Mouse (Mus musculus) C2C12 (cell line): Measurements from ENCODE around the gene Heatr5b. TPM values are rescaled to one million over a fixed set of nuclear protein-coding genes. Genes with fewer than 3 reads are reported as not detected.

Experiments used
- H3K27me3 ChIP-seq: one replicate; pipeline ENCODE4 v1.6.1; 2011; ENCODE audit not compliant: control insufficient read depth, insufficient read depth, insufficient read length
- H3K36me3 ChIP-seq: one replicate; pipeline ENCODE4 v1.6.1; 2011; ENCODE audit not compliant: control insufficient read depth, insufficient read depth
- H3K4me3 ChIP-seq: one replicate; pipeline ENCODE4 v1.5.1; 2011; ENCODE audit warnings: mild to moderate bottlenecking, control low read depth; ENCODE audit not compliant: poor library complexity, insufficient read depth, severe bottlenecking
- H3K79me2 ChIP-seq: one replicate; pipeline ENCODE4 v1.6.1; 2011; ENCODE audit not compliant: control insufficient read depth, insufficient read depth
- H3K79me3 ChIP-seq: one replicate; pipeline ENCODE4 v1.6.1; 2011; ENCODE audit warnings: low read depth, control low read depth
- H3ac ChIP-seq: one replicate; pipeline ENCODE3; 2011; ENCODE audit warnings: low read depth; ENCODE audit not compliant: control insufficient read depth, insufficient read length
- CEBPB ChIP-seq: IDR thresholded peaks from one replicate; pipeline ENCODE4 v1.6.1; 2011; ENCODE audit warnings: low read depth, mild to moderate bottlenecking, control low read depth, moderate library complexity
- CTCF ChIP-seq: IDR thresholded peaks from one replicate; pipeline ENCODE4 v1.5.1; 2011; ENCODE audit not compliant: control insufficient read depth, insufficient read depth, insufficient read length
- FOSL1 ChIP-seq: IDR thresholded peaks from one replicate; pipeline ENCODE4 v1.8.0; 2011; ENCODE audit warnings: mild to moderate bottlenecking, low read length; ENCODE audit not compliant: poor library complexity, insufficient read depth, severe bottlenecking
- MAX ChIP-seq: IDR thresholded peaks from one replicate; pipeline ENCODE4 v1.6.1; 2011; ENCODE audit warnings: mild to moderate bottlenecking, control low read depth
- MYOD1 ChIP-seq: IDR thresholded peaks from one replicate; pipeline ENCODE4 v1.6.1; 2011; ENCODE audit warnings: low read depth; ENCODE audit not compliant: control insufficient read depth, insufficient read length
- MYOG ChIP-seq: IDR thresholded peaks from one replicate; pipeline ENCODE4 v1.6.1; 2011; ENCODE audit not compliant: control insufficient read depth, insufficient read length; ENCODE audit errors: extremely low read depth
- USF1 ChIP-seq: IDR thresholded peaks from one replicate; pipeline ENCODE4 v1.6.1; 2011; ENCODE audit warnings: low read depth, mild to moderate bottlenecking, control low read depth, moderate library complexity
- polyA plus RNA-seq: library from polyadenylated mRNA; unstranded; fragments of >200 nt; fragmentation: generic; extraction: Trizol; gene quantifications from one replicate; pipeline ENCODE4 v1.2.1, GENCODE M21; 2012; ENCODE audit warnings: missing spikeins

Gene Heatr5b
- polyA plus RNA-seq, 1 experiment = 11.7 TPM

DNA sequence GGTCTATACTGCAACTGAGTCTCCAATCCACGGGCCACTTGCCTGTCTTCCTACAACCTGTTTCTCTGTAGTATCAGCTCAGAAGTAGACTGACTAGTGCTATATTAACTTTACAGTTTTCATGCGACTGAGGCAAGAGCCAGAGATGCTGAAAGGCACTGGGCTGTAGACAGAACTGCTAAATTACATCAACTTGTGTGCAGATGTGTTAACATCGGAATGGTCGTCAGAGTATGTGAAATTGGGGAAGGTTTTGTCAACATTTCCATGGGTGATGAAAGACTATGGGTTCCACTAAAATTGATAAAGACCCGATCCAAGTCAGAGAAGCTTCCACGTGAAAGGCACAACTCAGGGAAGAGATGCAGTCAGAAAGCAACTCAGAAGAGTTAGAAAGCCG is 132.2 kb downstream of the Heatr5b start:
- TF ChIP-seq FOSL1 = no peak
- no peak for TF ChIP-seq MYOG
- TF ChIP-seq CEBPB = no peak
- no peak for TF ChIP-seq MAX
- no peak for TF ChIP-seq CTCF
- TF ChIP-seq MYOD1 = no peak
- TF ChIP-seq USF1 = no peak

More for the DNA sequence above, 132.2 kb downstream of the Heatr5b start:
- H3K4me3 ChIP-seq = no peak overlapping the region
- H3ac ChIP-seq = no peak overlapping the region
- peaks cover 8% of the 10 kb centered on the region for H3K36me3 ChIP-seq
- H3K79me3 ChIP-seq = peaks cover 4% of the 10 kb centered on the region
- no peaks in the 10 kb centered on the region for H3K27me3 ChIP-seq
- H3K79me2 ChIP-seq = peaks cover 11% of the 10 kb centered on the region

Other genes starting within 250 kb of the Heatr5b start
- gene Strn, start 98.2 kb downstream of the Heatr5b start, polyA plus RNA-seq = 4.6 TPM
- gene Gpatch11, start 203 bp upstream of the Heatr5b start, polyA plus RNA-seq = 14.5 TPM
- 2.4 TPM for gene Eif2ak2, start 47.2 kb upstream of the Heatr5b start, polyA plus RNA-seq
- gene Sult6b1, start 71.6 kb upstream of the Heatr5b start, polyA plus RNA-seq = 0.04 TPM
- gene Cebpzos, start 81.1 kb upstream of the Heatr5b start, polyA plus RNA-seq = 25.6 TPM
- gene Cebpz, start 101.7 kb upstream of the Heatr5b start, polyA plus RNA-seq = 11.3 TPM
- gene Ndufaf7, start 101.8 kb upstream of the Heatr5b start, polyA plus RNA-seq = 13.0 TPM
- gene Prkd3, start 185.5 kb upstream of the Heatr5b start, polyA plus RNA-seq = 12.8 TPM
- 0.71 TPM for gene Qpct, start 216.5 kb upstream of the Heatr5b start, polyA plus RNA-seq